Mouse (Mus musculus) lung, embryonic 16.5 days (tissue): ENCODE measurements at regions not wholly inside any gene's neighbourhood (a gene's known extent, or its start where the extent isn't known, plus 50 kb on each side); places are given as distances from the start of the nearest gene placed in this dataset.
"Not testable (repeated sequence)": the region's sequence is repeated elsewhere in the genome, so short reads cannot be mapped to it uniquely, and the experiment has no call there.

Experiments
- ATAC-seq: fragments of 200-750 bp; cut with Nextera tagmentation; 2 replicates; pipeline ENCODE4 v1.8.0; 2017; ENCODE audit warnings: low read depth, mild to moderate bottlenecking, moderate library complexity
- H3K27ac ChIP-seq: fragments of 300-500 bp; sonication (generic); 2 replicates; pipeline ENCODE4 v1.5.1; 2014; ENCODE audit warnings: mild to moderate bottlenecking, control low read depth, low read length
- H3K27me3 ChIP-seq: fragments of 300-500 bp; sonication (generic); 2 replicates; pipeline ENCODE4 v1.6.1; 2014; ENCODE audit warnings: low read depth, low read length, mixed read lengths; ENCODE audit not compliant: control insufficient read depth, insufficient read depth
- H3K36me3 ChIP-seq: fragments of 300-500 bp; sonication (generic); 2 replicates; pipeline ENCODE4 v1.6.1; 2014; ENCODE audit warnings: low read length; ENCODE audit not compliant: control insufficient read depth, insufficient read depth
- H3K4me1 ChIP-seq: fragments of 300-500 bp; sonication (generic); replicated peaks from 2 replicates; pipeline ENCODE4 v1.6.1; 2014; ENCODE audit warnings: low read length, mixed read lengths; ENCODE audit not compliant: control insufficient read depth, insufficient read depth
- H3K4me2 ChIP-seq: fragments of 300-500 bp; sonication (generic); 2 replicates; pipeline ENCODE4 v1.6.1; 2014; ENCODE audit warnings: low read depth, low read length, control low read depth
- H3K4me3 ChIP-seq: fragments of 300-500 bp; sonication (generic); 2 replicates; pipeline ENCODE4 v1.5.1; 2014; ENCODE audit warnings: mild to moderate bottlenecking, low read length, control low read depth
- H3K9ac ChIP-seq: fragments of 300-500 bp; sonication (generic); 2 replicates; pipeline ENCODE4 v1.6.1; 2014; ENCODE audit warnings: low read length, control low read depth
- H3K9me3 ChIP-seq: fragments of 300-500 bp; sonication (generic); 2 replicates; pipeline ENCODE4 v1.6.1; 2016; ENCODE audit warnings: low read length; ENCODE audit not compliant: control insufficient read depth
- WGBS: fragments of 180-500 bp; shearing (Covaris S2); extraction: QIAGEN DNeasy Blood & Tissue Kit; methylation state at CpG from one replicate; pipeline ENCODE4 v1.1.7; 2014; 5-methylcytosine and 5-hydroxymethylcytosine counted together

GRCm38 (mm10) chr13:115822527-115822926 lies 487.0 kb downstream of the Isl1 start:
- 65% methylated on average over 1 of the region's 1 CpGs for WGBS
- no peak overlapping the region for H3K9ac ChIP-seq
- ATAC-seq: no peak
- no peak overlapping the region for H3K27ac ChIP-seq
- H3K27me3 ChIP-seq: no peaks in the 10 kb centered on the region
- no peak overlapping the region for H3K4me2 ChIP-seq
- no peaks in the 10 kb centered on the region for H3K36me3 ChIP-seq
- no peaks in the 10 kb centered on the region for H3K9me3 ChIP-seq
- H3K4me1 ChIP-seq: no peaks in the 10 kb centered on the region
- no peak overlapping the region for H3K4me3 ChIP-seq

GRCm38 (mm10) chr13:115814211-115814610 lies 495.3 kb downstream of the Isl1 start:
- H3K36me3 ChIP-seq: no peaks in the 10 kb centered on the region
- WGBS: 77% methylated on average over 2 of the region's 2 CpGs

GRCm38 (mm10) chr13:115799294-115799693 lies 510.2 kb downstream of the Isl1 start:
- H3K4me2 ChIP-seq: no peak overlapping the region
- H3K27me3 ChIP-seq: no peaks in the 10 kb centered on the region
- no peaks in the 10 kb centered on the region for H3K9me3 ChIP-seq
- 12% methylated on average over 2 of the region's 2 CpGs for WGBS
- H3K9ac ChIP-seq: no peak overlapping the region
- H3K4me1 ChIP-seq: no peaks in the 10 kb centered on the region
- H3K36me3 ChIP-seq: no peaks in the 10 kb centered on the region
- ATAC-seq: no peak
- no peak overlapping the region for H3K27ac ChIP-seq
- no peak overlapping the region for H3K4me3 ChIP-seq

More at GRCm38 (mm10) chr13:115814211-115814610, 495.3 kb downstream of the Isl1 start:
- H3K9me3 ChIP-seq: no peaks in the 10 kb centered on the region
- ATAC-seq: no peak
- no peak overlapping the region for H3K4me2 ChIP-seq
- no peak overlapping the region for H3K9ac ChIP-seq
- H3K27ac ChIP-seq: no peak overlapping the region
- no peaks in the 10 kb centered on the region for H3K4me1 ChIP-seq
- H3K4me3 ChIP-seq: no peak overlapping the region
- H3K27me3 ChIP-seq: no peaks in the 10 kb centered on the region

- Histone ChIP-seq H3K9me3 (no peaks in the 10 kb centered on the region), H3K36me3 (no peaks in the 10 kb centered on the region), H3K4me3 (no peak overlapping the region), H3K27ac (no peak overlapping the region), H3K4me1 (no peaks in the 10 kb centered on the region), H3K4me2 (no peak overlapping the region), H3K27me3 (no peaks in the 10 kb centered on the region), H3K9ac (no peak overlapping the region)
- 55% methylated on average over 7 of the region's 7 CpGs for WGBS
- no peak for ATAC-seq
These were observed 558.2 kb downstream of the Isl1 start for GRCm38 (mm10) chr13:115751271-115751670.

GRCm38 (mm10) chr13:115742080-115742479 lies 567.4 kb downstream of the Isl1 start:
- not testable (repeated sequence) for ATAC-seq, H3K27me3 ChIP-seq, H3K27ac ChIP-seq, H3K9ac ChIP-seq, H3K9me3 ChIP-seq, H3K4me3 ChIP-seq, H3K4me2 ChIP-seq, H3K36me3 ChIP-seq, H3K4me1 ChIP-seq
- WGBS: 71% methylated on average over 1 of the region's 1 CpGs

- no peaks in the 10 kb centered on the region for H3K4me1 ChIP-seq
- ATAC-seq: no peak
- H3K9me3 ChIP-seq: no peaks in the 10 kb centered on the region
- no peak overlapping the region for H3K4me3 ChIP-seq
- H3K27ac ChIP-seq: no peak overlapping the region
- H3K27me3 ChIP-seq: no peaks in the 10 kb centered on the region
- no peak overlapping the region for H3K9ac ChIP-seq
- H3K4me2 ChIP-seq: no peak overlapping the region
- WGBS: 88% methylated on average over 5 of the region's 5 CpGs
- no peaks in the 10 kb centered on the region for H3K36me3 ChIP-seq
These were observed 581.5 kb downstream of the Isl1 start for GRCm38 (mm10) chr13:115727986-115728385.

GRCm38 (mm10) chr13:115725356-115725952 lies 584.0 kb downstream of the Isl1 start:
- ATAC-seq: no peak
- Histone ChIP-seq H3K9ac (no peak overlapping the region), H3K36me3 (no peaks in the 10 kb centered on the region), H3K27ac (no peak overlapping the region), H3K27me3 (no peaks in the 10 kb centered on the region), H3K4me3 (no peak overlapping the region), H3K4me1 (no peaks in the 10 kb centered on the region), H3K4me2 (no peak overlapping the region), H3K9me3 (no peaks in the 10 kb centered on the region)
- WGBS: 56% methylated on average over 5 of the region's 5 CpGs

- no peak overlapping the region for H3K27ac ChIP-seq
- no peaks in the 10 kb centered on the region for H3K36me3 ChIP-seq
- no peaks in the 10 kb centered on the region for H3K9me3 ChIP-seq
- 83% methylated on average over 2 of the region's 2 CpGs for WGBS
- H3K4me1 ChIP-seq: no peaks in the 10 kb centered on the region
- H3K4me3 ChIP-seq: no peak overlapping the region
- H3K9ac ChIP-seq: no peak overlapping the region
- ATAC-seq: no peak
- no peak overlapping the region for H3K4me2 ChIP-seq
- no peaks in the 10 kb centered on the region for H3K27me3 ChIP-seq
These were observed 590.2 kb downstream of the Isl1 start for GRCm38 (mm10) chr13:115719276-115719675.

- 55% methylated on average over 5 of the region's 5 CpGs for WGBS
- no peak overlapping the region for H3K27ac ChIP-seq
- H3K9ac ChIP-seq: no peak overlapping the region
- no peaks in the 10 kb centered on the region for H3K27me3 ChIP-seq
- H3K4me3 ChIP-seq: no peak overlapping the region
- no peaks in the 10 kb centered on the region for H3K4me1 ChIP-seq
- H3K4me2 ChIP-seq: no peak overlapping the region
- no peaks in the 10 kb centered on the region for H3K9me3 ChIP-seq
- no peaks in the 10 kb centered on the region for H3K36me3 ChIP-seq
- no peak for ATAC-seq
These were observed 590.6 kb downstream of the Isl1 start for GRCm38 (mm10) chr13:115718859-115719258.

- H3K4me3 ChIP-seq: no peak overlapping the region
- H3K27ac ChIP-seq: no peak overlapping the region
- WGBS: 25% methylated on average over 2 of the region's 2 CpGs
- ATAC-seq: no peak
- no peak overlapping the region for H3K9ac ChIP-seq
- no peak overlapping the region for H3K4me2 ChIP-seq
- no peaks in the 10 kb centered on the region for H3K36me3 ChIP-seq
- H3K27me3 ChIP-seq: no peaks in the 10 kb centered on the region
- no peaks in the 10 kb centered on the region for H3K9me3 ChIP-seq
- H3K4me1 ChIP-seq: no peaks in the 10 kb centered on the region
These were observed 594.4 kb upstream of the Itga1 start for GRCm38 (mm10) chr13:115696197-115696596.
